Mouse (Mus musculus) bone marrow, adult 2 months (tissue): ENCODE measurements around the gene Thoc5.

Experiments used
- CTCF ChIP-seq: fragments of 200-500 bp; IDR thresholded peaks from 2 replicates; pipeline ENCODE4 v1.5.1; 2011; ENCODE audit warnings: low read length, control low read depth; ENCODE audit not compliant: control insufficient read depth, insufficient read depth
- POLR2A ChIP-seq: fragments of 200-500 bp; IDR thresholded peaks from 2 replicates; pipeline ENCODE4 v1.6.1; 2011; ENCODE audit warnings: low read depth, mild to moderate bottlenecking, control low read depth, low read length, borderline replicate concordance; ENCODE audit not compliant: control insufficient read depth

DNA sequence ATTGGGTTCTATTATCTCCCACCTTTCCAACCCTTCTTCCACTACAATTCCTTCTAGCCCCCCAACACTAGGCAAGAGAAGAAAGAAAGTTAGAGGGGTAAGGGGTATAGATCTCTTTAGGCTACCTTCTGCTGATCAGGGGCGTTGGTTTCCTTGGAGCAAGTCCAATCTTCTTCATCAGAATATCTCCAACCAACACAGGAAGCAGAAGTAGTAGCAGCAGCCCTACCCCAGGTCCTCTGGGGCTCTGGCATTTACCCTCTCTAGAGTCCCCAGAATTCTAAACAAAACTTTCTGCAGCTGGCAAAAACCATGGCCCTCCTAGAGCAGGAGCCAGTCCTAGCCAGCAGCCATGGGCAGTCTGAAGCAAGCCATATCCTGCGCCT is 78.7 kb downstream of the Thoc5 start:
- TF ChIP-seq POLR2A (no peak), CTCF (no peak)
